Mouse (Mus musculus): ENCODE results near the gene Pi4k2a.

Gene Pi4k2a

GRCm38 (mm10) chr19:42164188-42164587 lies 73.9 kb downstream of the Pi4k2a start:
- DNase-seq (ENCODE audit: low read depth, low spot score) = no peak

- DNase-seq (ENCODE audit: low read depth, low spot score) = peak; percentile 90
Measured at GRCm38 (mm10) chr19:42166130-42166529, 75.9 kb downstream of the Pi4k2a start.

GRCm38 (mm10) chr19:42166766-42167165 lies 76.5 kb downstream of the Pi4k2a start:
- no peak for DNase-seq (ENCODE audit: low read depth, low spot score)

GRCm38 (mm10) chr19:42167489-42167888 lies 77.2 kb downstream of the Pi4k2a start:
- DNase-seq (ENCODE audit: low read depth, low spot score) = no peak

GRCm38 (mm10) chr19:42169322-42169975 lies 79.2 kb downstream of the Pi4k2a start:
- DNase-seq (ENCODE audit: low read depth, low spot score) = no peak

GRCm38 (mm10) chr19:42170025-42170969 lies 80.0 kb downstream of the Pi4k2a start:
- DNase-seq (ENCODE audit: low read depth, low spot score) = peak; percentile 99

Data from CD4-positive, CD25-positive, alpha-beta regulatory T cell, adult 2 months (primary cell).